Mouse (Mus musculus): ENCODE results near the gene Ramp2. TPM values are rescaled to one million over a fixed set of nuclear protein-coding genes. Genes with fewer than 3 reads are reported as not detected.

Gene Ramp2
- polyA plus RNA-seq, 1 experiment from 2014 or later = 63.9 TPM

DNA sequence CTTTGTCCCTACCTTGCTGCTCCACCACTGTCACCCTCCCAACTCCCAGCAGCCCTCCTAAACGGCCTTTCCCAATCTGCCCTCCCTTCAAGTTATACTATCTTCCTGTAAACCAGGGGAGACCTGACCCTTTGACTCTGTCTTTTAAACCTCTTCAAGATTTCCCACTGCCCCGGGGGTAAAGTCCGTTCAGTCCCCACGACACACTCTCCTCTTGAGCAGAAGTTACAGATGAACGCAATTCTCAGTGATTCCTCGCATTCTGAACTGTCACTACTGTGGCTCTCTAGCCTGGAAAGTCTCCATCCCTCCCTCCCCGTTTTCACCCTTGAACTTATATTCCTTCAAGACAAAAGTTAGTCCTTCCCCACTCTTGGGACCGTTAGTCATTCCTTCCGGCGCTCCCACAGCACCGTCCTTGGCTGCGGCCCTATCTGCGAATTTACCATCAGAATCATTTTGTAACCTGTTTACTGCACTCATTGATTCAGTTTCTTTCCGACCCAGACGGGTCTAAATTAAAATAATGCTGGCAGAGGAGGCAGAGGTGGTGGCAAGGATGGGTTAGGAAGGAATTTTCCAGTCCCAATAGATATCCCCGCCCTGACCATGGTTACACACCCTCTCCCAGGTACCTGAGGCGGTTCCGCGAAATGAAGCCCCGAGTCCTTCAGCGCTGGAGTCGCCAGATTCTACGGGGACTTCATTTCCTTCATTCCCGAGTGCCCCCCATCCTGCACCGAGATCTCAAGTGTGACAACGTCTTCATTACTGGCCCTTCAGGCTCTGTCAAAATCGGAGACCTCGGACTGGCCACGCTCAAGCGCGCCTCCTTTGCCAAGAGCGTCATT is 17.5 kb downstream of the Ramp2 start:
- peaks cover 11% of the 10 kb centered on the region for H3K36me3 ChIP-seq
- peak overlapping the region; percentile 66 for H3K4me3 ChIP-seq
- H3K27me3 ChIP-seq (ENCODE audit: insufficient read depth, poor library complexity, severe bottlenecking) = peaks cover 72% of the 10 kb centered on the region
- H3K4me1 ChIP-seq (replicated peaks) = peaks cover 73% of the 10 kb centered on the region
- no peak overlapping the region for H3K27ac ChIP-seq
- peak; percentile 45 for DNase-seq (ENCODE audit: low spot score)
- 3% methylated on average over 32 of the region's 32 CpGs for WGBS
- no peaks in the 10 kb centered on the region for H3K9me3 ChIP-seq

DNA sequence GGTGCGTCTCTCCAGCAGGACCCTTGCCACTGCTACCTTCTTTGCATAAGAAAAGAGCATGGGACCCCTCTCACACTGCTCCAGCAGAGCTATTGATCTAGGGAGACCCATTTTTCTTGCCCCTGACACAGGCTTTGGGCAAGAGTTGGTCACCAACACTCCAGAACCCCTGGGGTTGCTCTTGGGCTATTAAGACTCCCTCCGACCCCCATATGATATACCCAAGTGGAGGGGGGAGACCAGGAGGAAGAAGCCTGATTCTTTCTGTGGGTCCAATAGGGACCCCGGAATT is 18.1 kb downstream of the Ramp2 start:
- DNase-seq (ENCODE audit: low spot score) = no peak
- Histone ChIP-seq H3K9me3 (no peaks in the 10 kb centered on the region), H3K4me3 (peak overlapping the region; percentile 66), H3K4me1 (replicated peaks) (peaks cover 69% of the 10 kb centered on the region), H3K27me3 (ENCODE audit: insufficient read depth, poor library complexity, severe bottlenecking) (peaks cover 78% of the 10 kb centered on the region), H3K27ac (no peak overlapping the region), H3K36me3 (peaks cover 5% of the 10 kb centered on the region; the same call in 1 of the 2 replicates)
- 10% methylated on average over 3 of the region's 3 CpGs for WGBS

DNA sequence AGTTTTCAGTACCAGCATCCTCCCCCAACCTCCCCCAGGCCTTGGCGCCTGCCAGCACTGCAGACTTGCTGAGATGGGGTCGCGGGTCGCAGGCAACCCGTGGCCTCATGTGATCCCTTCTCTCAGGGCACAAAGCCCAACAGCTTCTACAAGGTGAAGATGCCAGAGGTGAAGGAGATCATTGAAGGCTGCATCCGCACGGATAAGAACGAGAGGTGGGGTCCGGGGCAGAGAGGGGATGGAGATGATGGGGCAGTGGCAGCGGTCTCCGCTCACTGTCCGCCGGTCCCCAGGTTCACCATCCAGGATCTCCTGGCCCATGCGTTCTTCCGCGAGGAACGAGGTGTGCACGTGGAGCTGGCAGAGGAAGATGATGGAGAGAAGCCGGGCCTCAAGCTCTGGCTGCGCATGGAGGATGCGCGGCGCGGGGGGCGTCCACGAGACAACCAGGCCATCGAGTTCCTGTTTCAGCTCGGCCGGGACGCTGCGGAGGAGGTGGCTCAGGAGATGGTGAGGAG is 19.2 kb downstream of the Ramp2 start:
- Histone ChIP-seq H3K27ac (peak overlapping the region; percentile 69), H3K36me3 (no peaks in the 10 kb centered on the region), H3K9me3 (no peaks in the 10 kb centered on the region), H3K4me1 (replicated peaks) (peaks cover 66% of the 10 kb centered on the region), H3K4me3 (peak overlapping the region; percentile 53), H3K27me3 (ENCODE audit: insufficient read depth, poor library complexity, severe bottlenecking) (peaks cover 80% of the 10 kb centered on the region)
- WGBS = 2% methylated on average over 31 of the region's 31 CpGs
- DNase-seq (ENCODE audit: low spot score) = peak; percentile 53

DNA sequence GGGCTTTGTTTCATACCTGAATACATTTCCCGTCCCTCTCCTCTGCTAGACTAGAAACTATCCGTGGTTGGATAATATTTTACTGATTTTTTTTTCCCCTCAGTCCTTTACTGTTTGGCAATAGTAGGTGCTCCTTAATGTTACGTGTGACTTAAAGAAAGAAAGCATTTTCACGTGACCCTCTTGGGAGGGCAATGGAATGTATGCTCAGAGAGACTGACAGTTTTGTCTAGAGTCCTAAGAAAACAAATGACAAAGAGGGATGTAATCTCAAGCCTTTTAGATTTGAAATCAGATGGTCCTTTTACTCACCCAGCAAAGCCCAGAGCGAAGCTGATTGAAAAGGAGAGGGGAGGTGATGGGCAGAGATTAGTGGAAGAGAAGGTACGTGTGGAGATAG is 20.1 kb downstream of the Ramp2 start:
- 18% methylated on average over 6 of the region's 6 CpGs for WGBS
- Histone ChIP-seq H3K27ac (no peak overlapping the region), H3K27me3 (ENCODE audit: insufficient read depth, poor library complexity, severe bottlenecking) (peaks cover 77% of the 10 kb centered on the region), H3K9me3 (no peaks in the 10 kb centered on the region), H3K4me3 (0 out of 2 replicates have a peak overlapping the region, but pooled peaks have one; percentile 53), H3K4me1 (replicated peaks) (peaks cover 58% of the 10 kb centered on the region), H3K36me3 (no peaks in the 10 kb centered on the region)
- DNase-seq (ENCODE audit: low spot score) = no peak

DNA sequence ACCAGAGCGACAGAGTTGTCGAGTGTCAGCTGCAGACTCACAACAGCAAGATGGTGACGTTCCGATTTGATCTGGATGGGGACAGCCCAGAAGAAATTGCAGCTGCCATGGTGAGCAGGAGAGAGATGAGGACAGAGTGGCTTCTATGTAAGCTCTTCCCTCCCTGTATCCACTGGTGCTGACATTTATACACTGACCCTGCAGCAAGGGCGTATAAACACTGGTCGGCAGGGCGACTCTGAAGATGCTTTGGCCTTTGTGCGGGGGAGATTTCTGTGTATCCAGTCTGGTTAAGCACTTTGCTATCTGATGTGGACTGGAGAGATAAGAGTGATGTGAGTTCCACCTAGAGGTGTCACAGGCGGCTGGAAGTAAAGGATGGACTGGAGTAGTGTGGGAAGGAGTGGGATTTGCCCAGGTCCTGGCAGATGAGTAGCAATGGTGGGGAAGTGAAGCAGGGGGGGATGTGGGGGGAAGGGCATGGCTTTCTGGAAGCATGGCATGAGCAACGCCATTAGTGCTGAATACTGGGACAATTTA is 23.8 kb downstream of the Ramp2 start:
- H3K9me3 ChIP-seq = no peaks in the 10 kb centered on the region
- H3K36me3 ChIP-seq = no peaks in the 10 kb centered on the region
- peaks cover 24% of the 10 kb centered on the region for H3K4me1 ChIP-seq (replicated peaks)
- H3K27me3 ChIP-seq (ENCODE audit: insufficient read depth, poor library complexity, severe bottlenecking) = peaks cover 41% of the 10 kb centered on the region
- no peak overlapping the region; the same call in 1 of the 2 replicates for H3K27ac ChIP-seq
- DNase-seq (ENCODE audit: low spot score) = peak; percentile 39
- 34% methylated on average over 10 of the region's 10 CpGs for whole genome bisulfite sequencing
- H3K4me3 ChIP-seq = 0 out of 2 replicates have a peak overlapping the region, but pooled peaks have one; percentile 18

DNA sequence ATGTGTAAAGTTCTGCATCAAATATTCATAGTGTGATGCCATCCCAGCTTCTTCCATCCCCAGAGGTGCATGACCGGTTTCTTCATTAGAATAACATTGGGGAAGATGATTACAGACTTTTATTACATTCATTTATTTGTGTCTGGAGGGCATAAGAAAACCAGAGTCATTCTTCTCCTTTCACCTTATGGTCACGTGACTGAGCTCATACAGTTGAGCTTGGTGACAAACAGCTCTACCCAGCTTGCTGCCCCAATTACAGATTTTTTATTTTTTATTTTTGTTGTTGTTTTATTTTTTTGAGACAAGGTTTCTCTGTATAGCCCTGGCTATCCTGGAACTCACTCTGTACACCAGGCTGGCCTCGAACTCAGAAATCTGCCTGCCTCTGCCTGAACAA is 26.6 kb downstream of the Ramp2 start:
- no peak overlapping the region for H3K27ac ChIP-seq
- WGBS = 87% methylated on average over 3 of the region's 3 CpGs
- peaks cover 36% of the 10 kb centered on the region for H3K27me3 ChIP-seq (ENCODE audit: insufficient read depth, poor library complexity, severe bottlenecking)
- peaks cover 16% of the 10 kb centered on the region for H3K36me3 ChIP-seq
- no peak overlapping the region for H3K4me3 ChIP-seq
- H3K4me1 ChIP-seq (replicated peaks) = peaks cover 30% of the 10 kb centered on the region
- no peak for DNase-seq (ENCODE audit: low spot score)
- no peaks in the 10 kb centered on the region for H3K9me3 ChIP-seq

DNA sequence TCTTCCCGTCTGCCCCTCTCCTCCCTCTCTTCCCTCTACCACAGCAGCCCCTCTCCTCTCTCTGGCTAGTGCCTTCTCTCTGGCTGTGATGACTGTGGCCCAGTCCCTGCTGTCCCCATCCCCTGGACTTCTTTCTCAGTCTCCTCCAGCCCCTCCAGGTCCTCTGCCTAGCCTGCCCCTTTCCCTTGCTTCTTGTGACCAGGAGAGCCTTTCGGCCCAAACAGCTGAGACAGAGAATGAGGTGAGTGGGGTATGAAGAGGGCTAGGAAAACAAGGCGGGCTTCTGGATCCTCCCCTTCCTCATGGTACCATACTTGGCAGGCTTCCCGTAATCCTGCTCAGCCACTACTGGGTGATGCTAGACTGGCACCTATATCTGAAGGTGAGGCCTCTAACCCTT is 29.5 kb downstream of the Ramp2 start:
- no peaks in the 10 kb centered on the region for H3K9me3 ChIP-seq
- no peak overlapping the region for H3K4me3 ChIP-seq
- H3K27me3 ChIP-seq (ENCODE audit: insufficient read depth, poor library complexity, severe bottlenecking) = peaks cover 33% of the 10 kb centered on the region
- peaks cover 16% of the 10 kb centered on the region for H3K36me3 ChIP-seq
- DNase-seq (ENCODE audit: low spot score) = no peak
- peaks cover 39% of the 10 kb centered on the region for H3K4me1 ChIP-seq (replicated peaks)
- H3K27ac ChIP-seq = no peak overlapping the region
- WGBS = 76% methylated on average over 4 of the region's 4 CpGs

DNA sequence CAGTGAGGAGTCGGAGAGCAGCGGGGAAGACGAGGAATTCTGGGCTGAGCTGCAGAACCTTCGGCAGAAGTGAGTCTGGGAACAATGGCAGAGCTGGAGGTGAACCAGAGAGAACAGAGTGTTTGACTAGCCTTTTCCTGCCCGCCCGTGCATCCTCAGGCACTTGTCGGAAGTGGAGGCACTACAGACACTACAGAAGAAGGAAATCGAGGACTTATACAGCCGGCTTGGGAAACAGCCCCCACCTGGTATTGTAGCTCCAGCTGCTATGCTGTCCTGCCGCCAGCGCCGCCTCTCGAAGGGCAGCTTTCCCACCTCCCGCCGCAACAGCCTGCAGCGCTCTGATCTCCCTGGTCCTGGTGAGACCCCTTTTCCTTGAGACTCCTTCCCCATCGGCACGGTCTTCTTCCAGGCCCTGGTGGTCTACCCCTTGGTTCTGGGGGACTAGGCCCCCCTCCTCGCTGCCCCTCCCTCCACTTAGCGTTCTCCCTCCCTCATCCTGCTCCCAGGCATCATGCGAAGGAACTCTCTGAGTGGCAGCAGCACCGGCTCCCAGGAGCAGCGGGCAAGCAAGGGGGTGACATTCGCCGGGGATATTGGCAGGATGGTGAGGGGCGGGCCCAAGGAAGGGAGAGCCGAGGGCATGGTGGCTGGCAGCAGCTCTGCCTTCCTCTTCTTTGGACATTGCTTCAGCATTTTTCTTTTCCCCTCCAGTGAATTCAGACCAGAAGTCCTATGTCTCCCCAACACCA is 30.7 kb downstream of the Ramp2 start:
- Histone ChIP-seq H3K27ac (peak overlapping the region; percentile 42; the same call in 1 of the 2 replicates), H3K4me3 (peak overlapping the region; percentile 86), H3K36me3 (peaks cover 16% of the 10 kb centered on the region), H3K27me3 (ENCODE audit: insufficient read depth, poor library complexity, severe bottlenecking) (peaks cover 43% of the 10 kb centered on the region), H3K4me1 (replicated peaks) (peaks cover 39% of the 10 kb centered on the region), H3K9me3 (no peaks in the 10 kb centered on the region)
- no peak for DNase-seq (ENCODE audit: low spot score)
- 24% methylated on average over 27 of the region's 27 CpGs for WGBS

DNA sequence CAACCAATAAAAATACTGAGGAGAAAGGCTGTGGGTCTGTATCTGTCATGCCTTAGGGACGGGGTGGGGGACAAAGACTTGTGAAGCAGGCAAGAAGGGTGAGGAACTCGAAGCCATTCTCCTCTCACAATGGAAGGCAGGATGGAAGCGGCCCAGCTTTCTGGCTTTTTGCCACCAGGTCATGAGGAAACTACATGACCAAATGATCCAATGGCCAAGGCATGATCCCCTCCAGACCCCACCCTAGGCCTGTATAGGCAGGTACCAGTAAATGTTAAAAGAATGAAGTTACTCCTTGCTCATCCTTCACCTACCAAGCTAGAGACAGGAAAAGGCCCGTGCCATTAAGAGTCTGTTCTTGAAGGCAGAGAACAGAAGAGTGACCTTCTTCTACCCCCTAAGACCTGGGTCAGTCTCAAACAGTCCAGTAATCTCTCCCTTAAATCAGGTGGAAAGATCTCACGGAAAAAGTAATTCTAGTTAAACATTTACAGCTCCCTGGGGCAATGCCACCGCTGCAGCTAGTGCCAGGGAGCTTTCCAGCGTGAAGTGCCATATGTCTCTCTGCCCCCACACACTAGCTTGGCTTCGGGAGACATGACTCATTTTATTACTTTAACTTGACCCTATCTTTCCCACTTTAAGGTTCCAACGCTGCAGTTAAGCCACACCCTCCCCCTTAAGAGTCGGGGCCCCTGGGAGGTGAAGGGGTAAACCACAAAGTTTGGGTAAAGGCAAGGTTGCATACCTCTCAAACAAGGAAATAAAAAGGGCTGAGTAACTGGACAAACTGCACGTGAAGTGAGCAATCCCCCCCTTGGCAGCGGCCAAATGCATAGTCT is 31.8 kb downstream of the Ramp2 start:
- H3K4me3 ChIP-seq = peak overlapping the region; percentile 86
- peaks cover 43% of the 10 kb centered on the region for H3K27me3 ChIP-seq (ENCODE audit: insufficient read depth, poor library complexity, severe bottlenecking)
- 76% methylated on average over 12 of the region's 12 CpGs for WGBS
- DNase-seq (ENCODE audit: low spot score) = no peak
- peak overlapping the region; percentile 93 for H3K27ac ChIP-seq
- no peaks in the 10 kb centered on the region for H3K9me3 ChIP-seq
- peaks cover 39% of the 10 kb centered on the region for H3K4me1 ChIP-seq (replicated peaks)
- peaks cover 16% of the 10 kb centered on the region for H3K36me3 ChIP-seq

DNA sequence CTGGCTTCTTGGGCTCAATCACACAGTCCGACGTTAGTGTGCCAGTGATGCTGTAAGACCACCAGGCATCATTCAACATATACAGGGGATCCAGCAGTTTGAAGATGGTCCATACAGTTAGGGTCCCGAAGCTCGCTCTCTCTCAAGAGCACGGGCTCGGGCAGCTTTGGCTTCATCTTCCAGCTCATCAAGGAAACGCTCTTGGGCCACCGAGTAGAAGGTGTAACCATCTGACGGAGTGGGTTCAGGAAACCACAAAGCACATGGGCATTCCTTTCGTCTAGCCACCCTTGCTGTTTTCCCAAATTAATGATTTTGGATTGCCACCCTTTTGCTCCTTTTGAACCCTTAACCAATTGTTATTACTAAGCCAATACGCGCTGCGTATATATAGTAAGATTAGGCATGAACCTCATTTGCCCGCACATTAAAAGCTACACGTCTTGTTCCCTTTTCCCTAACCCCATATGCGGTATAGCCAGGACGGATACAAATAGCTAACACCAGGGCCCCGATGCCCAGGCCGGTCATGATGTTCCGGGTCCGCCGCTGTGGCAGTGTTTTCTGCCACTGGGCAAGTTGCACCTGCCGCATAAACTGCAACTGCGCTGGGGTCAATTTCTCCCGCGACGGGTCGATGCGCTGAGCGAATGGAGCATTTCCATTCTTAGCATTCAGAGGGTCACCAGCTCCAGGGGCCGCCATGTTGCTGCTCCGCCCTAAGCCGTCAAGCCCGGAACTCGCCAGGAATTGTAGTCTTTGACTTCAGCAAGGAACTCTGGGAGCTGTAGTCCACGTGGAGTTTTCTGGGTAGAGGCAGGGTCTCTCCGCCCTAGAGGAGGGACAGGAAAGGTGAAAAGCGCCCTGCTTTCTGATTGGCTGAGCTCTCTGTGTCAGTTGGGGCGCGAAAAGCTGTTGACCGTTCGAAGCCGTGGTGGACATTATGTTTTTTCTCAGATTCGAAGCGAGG is 32.7 kb downstream of the Ramp2 start, which contains the start of the genes Cntd1 and Coa3:
Gene Cntd1, plus strand, starts transcription at position 790 of the 970 bp plus-strand sequence.
Gene Coa3, minus strand, starts transcription at position 892 of the 970 bp plus-strand sequence.
- H3K9me3 ChIP-seq = no peaks in the 10 kb centered on the region
- peaks cover 16% of the 10 kb centered on the region for H3K36me3 ChIP-seq
- DNase-seq (ENCODE audit: low spot score) = peak; percentile 88
- peaks cover 43% of the 10 kb centered on the region for H3K27me3 ChIP-seq (ENCODE audit: insufficient read depth, poor library complexity, severe bottlenecking)
- 12% methylated on average over 45 of the region's 45 CpGs for WGBS
- peaks cover 48% of the 10 kb centered on the region for H3K4me1 ChIP-seq (replicated peaks)
- peak within 1 kb of the TSS; percentile 93 for H3K27ac ChIP-seq
- peak within 1 kb of the TSS; percentile 86 for H3K4me3 ChIP-seq

DNA sequence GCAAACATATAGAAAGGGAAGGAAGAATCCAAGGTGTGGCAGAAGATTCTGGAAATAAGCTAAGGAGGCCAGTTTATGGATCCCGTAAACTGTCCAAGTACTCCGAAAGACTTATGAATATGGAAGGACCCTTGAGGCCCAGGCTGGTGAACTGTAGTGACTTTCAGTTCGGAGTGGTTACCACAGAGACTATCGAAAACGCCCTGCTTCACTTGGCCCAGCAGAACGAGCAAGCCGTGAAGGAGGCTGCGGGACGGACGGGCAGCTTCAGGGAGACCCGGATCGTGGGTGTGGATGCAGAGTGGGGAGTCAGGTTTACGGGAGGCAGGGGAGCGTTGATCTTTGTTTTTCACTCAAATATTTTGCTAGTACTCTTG is 33.4 kb downstream of the Ramp2 start:
- H3K27me3 ChIP-seq (ENCODE audit: insufficient read depth, poor library complexity, severe bottlenecking) = peaks cover 43% of the 10 kb centered on the region
- no peaks in the 10 kb centered on the region for H3K9me3 ChIP-seq
- peak overlapping the region; percentile 81 for H3K27ac ChIP-seq
- H3K36me3 ChIP-seq = peaks cover 16% of the 10 kb centered on the region
- no peak for DNase-seq (ENCODE audit: low spot score)
- WGBS = 58% methylated on average over 14 of the region's 14 CpGs
- peak overlapping the region; percentile 86 for H3K4me3 ChIP-seq
- peaks cover 50% of the 10 kb centered on the region for H3K4me1 ChIP-seq (replicated peaks)

Data from hindbrain, embryonic 10.5 days (tissue).